Mouse (Mus musculus): ENCODE measurements around the gene Tbl2.

GRCm38 (mm10) chr5:135156496-135156895, 7.0 kb downstream of the Tbl2 start:
- TF ChIP-seq CTCF (IDR thresholded peaks at IDR 0.05; ENCODE audit: borderline replicate concordance, insufficient read depth, low read depth, low read length) (peak; percentile 22; the same call in 1 of the 2 replicates), POLR2A (IDR thresholded peaks at IDR 0.05; ENCODE audit: borderline replicate concordance, insufficient read depth, low read length) (no peak)
